In the genomic region with DNA sequence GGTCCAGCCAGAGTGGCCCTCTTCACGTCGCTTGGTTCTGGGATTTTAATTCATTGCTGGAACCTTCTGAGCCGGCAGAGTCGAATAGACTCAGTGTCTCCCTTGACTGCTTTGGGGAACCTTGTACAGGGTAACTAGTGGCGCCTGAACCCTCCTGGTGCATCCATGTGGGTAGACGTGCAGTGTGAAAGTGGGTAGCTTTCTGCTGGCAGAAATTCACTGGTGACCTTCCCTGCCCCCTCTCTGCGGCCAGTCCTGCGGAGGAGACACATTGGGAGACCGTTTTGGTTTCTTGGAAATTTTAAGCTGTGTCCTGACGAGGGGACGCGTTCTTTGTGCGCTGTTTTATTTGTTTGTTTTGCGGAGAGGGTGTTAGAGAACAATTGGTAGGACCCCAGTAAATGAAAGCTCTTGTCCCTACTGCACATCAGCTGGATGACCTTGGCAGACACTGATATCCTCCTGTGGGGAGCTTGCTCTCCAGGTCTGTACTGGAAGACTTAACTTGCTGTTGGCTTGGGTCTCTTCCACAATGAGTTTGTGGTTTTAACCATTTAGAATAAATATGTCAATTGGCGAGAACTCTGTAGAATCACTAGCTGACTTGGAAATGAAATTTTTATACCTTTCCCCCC, we compare ENCODE assay signal across 8 mouse cellular contexts. TPM values are rescaled to one million over a fixed set of nuclear protein-coding genes. Genes with fewer than 3 reads are reported as not detected.
A peak's percentile ranks its signal among the peaks of the same experiment; 100 is the strongest.
DNase-seq lines count a peak whose midpoint lies in the region; ATAC-seq and TF ChIP-seq lines count a peak whose summit lies in the region.

No protein-coding gene starts in this region.

- peak overlapping the region; percentile 99 for H3K4me3 ChIP-seq in G1E (ENCODE audit: low read depth, low read length)
- H3K4me3 ChIP-seq in embryonic facial prominence, embryonic 15.5 days (replicated peaks): peak overlapping the region; percentile 72
- peak overlapping the region; percentile 92 for H3K4me3 ChIP-seq in hindbrain, embryonic 14.5 days (replicated peaks; ENCODE audit: low read length)
- peak overlapping the region; percentile 95 for H3K4me3 ChIP-seq in megakaryocyte, embryonic 14.5 days (replicated peaks)

- DNase-seq in kidney, adult 9 months: peak; percentile 4
- no peak for DNase-seq in kidney, postnatal 14 days
- no peak for DNase-seq in G1E (ENCODE audit: low spot score)
- peak; percentile 39 for DNase-seq in hindbrain, embryonic 14.5 days (ENCODE audit: low spot score)
- no peak for DNase-seq in frontal cortex, postnatal 36 days (ENCODE audit: low spot score in 2 of 2)
- no peak for DNase-seq in layer of hippocampus, postnatal 25 days (ENCODE audit: extremely low spot score in 1 of 2, low spot score in 1 of 2)

- H3K27ac ChIP-seq in embryonic facial prominence, embryonic 15.5 days (replicated peaks): peak overlapping the region; percentile 78
- H3K27ac ChIP-seq in hindbrain, embryonic 14.5 days: peak overlapping the region; percentile 87

- peaks cover 66% of the 10 kb centered on the region for H3K4me1 ChIP-seq in G1E (ENCODE audit: insufficient read depth, low read depth, low read length)
- H3K4me1 ChIP-seq in embryonic facial prominence, embryonic 15.5 days: peaks cover 27% of the 10 kb centered on the region
- H3K4me1 ChIP-seq in hindbrain, embryonic 14.5 days (replicated peaks; ENCODE audit: control insufficient read depth, insufficient read depth, low read length): peaks cover 13% of the 10 kb centered on the region
- H3K4me1 ChIP-seq in megakaryocyte, embryonic 14.5 days: peaks cover 79% of the 10 kb centered on the region

- peak overlapping the region; percentile 100 for H3K4me2 ChIP-seq in embryonic facial prominence, embryonic 15.5 days (replicated peaks)
- peak overlapping the region; percentile 63 for H3K4me2 ChIP-seq in hindbrain, embryonic 14.5 days (replicated peaks)

- no peaks in the 10 kb centered on the region for H3K9me3 ChIP-seq in G1E (replicated peaks)
- H3K9me3 ChIP-seq in embryonic facial prominence, embryonic 15.5 days (replicated peaks): no peaks in the 10 kb centered on the region
- H3K9me3 ChIP-seq in hindbrain, embryonic 14.5 days (ENCODE audit: control insufficient read depth, low read length): no peaks in the 10 kb centered on the region
- H3K9me3 ChIP-seq in megakaryocyte, embryonic 14.5 days: no peaks in the 10 kb centered on the region

- no peak for TF ChIP-seq CTCF in G1E (IDR thresholded peaks at IDR 0.05; ENCODE audit: low read depth, low read length)

- ATAC-seq in G1E (ENCODE audit: extremely low read depth, insufficient number of reproducible peaks, low FRiP score, poor library complexity, severe bottlenecking): no peak
- ATAC-seq in embryonic facial prominence, embryonic 15.5 days (ENCODE audit: insufficient number of reproducible peaks, low FRiP score, low TSS enrichment, low read depth): no peak
- no peak; the same call in 1 of the 2 replicates for ATAC-seq in hindbrain, embryonic 14.5 days (ENCODE audit: low FRiP score)

- H3K9ac ChIP-seq in embryonic facial prominence, embryonic 15.5 days: peak overlapping the region; percentile 68
- H3K9ac ChIP-seq in hindbrain, embryonic 14.5 days: peak overlapping the region; percentile 91

- H3K36me3 ChIP-seq in G1E (replicated peaks): peaks cover 27% of the 10 kb centered on the region
- H3K36me3 ChIP-seq in embryonic facial prominence, embryonic 15.5 days: no peaks in the 10 kb centered on the region
- no peaks in the 10 kb centered on the region for H3K36me3 ChIP-seq in hindbrain, embryonic 14.5 days (replicated peaks; ENCODE audit: control insufficient read depth, insufficient read depth)
- H3K36me3 ChIP-seq in megakaryocyte, embryonic 14.5 days (replicated peaks; ENCODE audit: low read length): no peaks in the 10 kb centered on the region

- H3K27me3 ChIP-seq in G1E (ENCODE audit: insufficient read depth, low read length): no peaks in the 10 kb centered on the region
- no peaks in the 10 kb centered on the region for H3K27me3 ChIP-seq in embryonic facial prominence, embryonic 15.5 days
- H3K27me3 ChIP-seq in hindbrain, embryonic 14.5 days (ENCODE audit: control insufficient read depth, insufficient read depth, low read length): no peaks in the 10 kb centered on the region
- peaks cover 16% of the 10 kb centered on the region for H3K27me3 ChIP-seq in megakaryocyte, embryonic 14.5 days (replicated peaks)

- 2% methylated on average over 15 of the region's 15 CpGs for WGBS in embryonic facial prominence, embryonic 15.5 days
- WGBS in hindbrain, embryonic 14.5 days: 5% methylated on average over 15 of the region's 15 CpGs

RNA-seq across cellular contexts. Expression of a gene that starts 0.7 kb away (rescaled TPM):
- total RNA-seq in G1E (2014; fragmentation: Nextera tagmentation) (95.2 and 107 TPM in 2 replicates), G1E (2017) (46.8 and 51.0 TPM in 2 replicates)
- 62.8 and 70.0 TPM in 2 replicates for polyA plus RNA-seq in G1E (2012)
- polyA plus RNA-seq in embryonic facial prominence, embryonic 15.5 days (2015; fragmentation: Nextera tagmentation; extraction: Ambion mirVana): 29.5 and 29.6 TPM in 2 replicates
- 59.6 and 64.9 TPM in 2 replicates for polyA plus RNA-seq in hindbrain, embryonic 14.5 days (2014; fragmentation: Nextera tagmentation; extraction: Ambion mirVana)
- 10.8 and 22.3 TPM in 2 replicates for polyA plus RNA-seq in megakaryocyte, embryonic 14.5 days (2012; ENCODE audit: insufficient read depth, low replicate concordance)
- 10 to 100 TPM; 92.1 to 96.4 TPM for total RNA-seq in layer of hippocampus, postnatal 25 days (2021)

Comparison
In these comparisons a context has a peak if more than half of its experiments do, and no peak if none do; other contexts are left out.
1. DNase-seq: peak in kidney, adult 9 months (single experiment) and hindbrain, embryonic 14.5 days (single experiment); none in kidney, postnatal 14 days (single experiment), G1E (single experiment), frontal cortex, postnatal 36 days (0 of 2) and layer of hippocampus, postnatal 25 days (0 of 2).
2. Peak in every context shown above with its lines, with median percentiles within 50 percentile points of each other: H3K4me3 ChIP-seq.